Mouse (Mus musculus) adrenal gland, adult 8-10 months (tissue): ENCODE measurements around the gene Pdhb. TPM values are rescaled to one million over a fixed set of nuclear protein-coding genes. Genes with fewer than 3 reads are reported as not detected.
"Not testable (repeated sequence)": the region's sequence is repeated elsewhere in the genome, so short reads cannot be mapped to it uniquely, and the experiment has no call there.

Experiments used
- DNase-seq: peaks from one replicate; pipeline ENCODE4 v3.0.0; 2022
- total RNA-seq, 4 experiments: library from RNA; stranded (reverse); gene quantifications; 2 replicates each; pipeline ENCODE4 v1.2.4; 2022

Pdhb gene
- total RNA-seq, 4 experiments from 2014 or later = 184 to 265 (median 230) TPM

DNA sequence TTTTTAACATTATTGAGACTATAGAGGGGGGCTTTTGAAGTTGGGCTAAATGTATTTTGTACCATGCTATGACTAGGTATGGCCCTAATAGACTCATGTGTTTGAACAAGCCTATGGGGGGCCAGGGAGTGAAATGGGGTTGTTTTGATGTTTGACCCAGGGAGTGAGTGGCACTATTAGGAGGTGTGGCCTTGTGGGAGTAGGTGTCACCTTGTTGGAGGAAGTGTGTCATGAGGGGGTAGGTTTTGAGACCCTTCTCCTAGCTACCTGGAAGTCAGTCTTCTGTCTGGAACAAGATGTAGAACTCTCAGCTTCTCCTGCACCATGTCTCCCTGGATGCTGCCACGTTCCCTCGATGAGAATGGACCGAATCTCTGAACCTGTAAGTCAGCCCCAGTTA, 17.7 kb upstream of the Pdhb start:
- DNase-seq = no peak

DNA sequence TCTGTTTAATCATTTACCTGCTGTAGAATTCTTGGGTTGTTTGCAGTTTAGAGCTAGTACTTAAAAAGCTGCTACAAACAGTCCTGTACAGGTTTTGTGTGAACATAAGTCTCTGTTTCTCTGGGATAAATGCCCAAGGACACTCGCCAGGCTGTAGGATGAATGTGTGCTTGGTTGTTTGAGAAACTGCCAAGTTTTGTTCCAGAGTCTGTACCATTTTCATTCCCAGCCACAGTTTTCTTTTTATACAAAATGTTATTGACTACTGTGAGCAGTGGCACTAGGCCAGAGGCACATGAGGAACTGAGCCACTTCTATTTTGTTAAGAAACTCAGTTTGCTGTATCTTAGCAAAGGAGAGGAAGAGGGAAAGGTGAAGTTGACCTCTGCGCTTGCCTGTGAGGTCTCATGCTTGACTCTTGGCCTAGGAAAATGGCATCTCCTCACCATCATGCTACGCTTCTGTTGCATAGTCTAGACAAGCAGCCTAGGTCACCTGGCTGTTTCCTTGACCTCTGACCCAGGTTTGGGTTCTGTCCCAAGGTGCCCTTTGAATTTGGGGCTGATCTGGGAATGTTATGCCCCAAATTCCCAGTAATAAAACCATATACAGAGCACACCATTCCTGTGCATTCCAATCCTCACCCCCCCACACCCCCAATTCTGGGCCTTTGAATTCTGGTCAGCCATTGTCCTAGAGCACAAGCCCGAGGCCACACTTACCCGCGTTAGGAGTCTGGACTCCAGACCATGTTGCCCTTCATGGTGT, 13.6 kb upstream of the Pdhb start:
- peak; percentile 44 for DNase-seq

DNA sequence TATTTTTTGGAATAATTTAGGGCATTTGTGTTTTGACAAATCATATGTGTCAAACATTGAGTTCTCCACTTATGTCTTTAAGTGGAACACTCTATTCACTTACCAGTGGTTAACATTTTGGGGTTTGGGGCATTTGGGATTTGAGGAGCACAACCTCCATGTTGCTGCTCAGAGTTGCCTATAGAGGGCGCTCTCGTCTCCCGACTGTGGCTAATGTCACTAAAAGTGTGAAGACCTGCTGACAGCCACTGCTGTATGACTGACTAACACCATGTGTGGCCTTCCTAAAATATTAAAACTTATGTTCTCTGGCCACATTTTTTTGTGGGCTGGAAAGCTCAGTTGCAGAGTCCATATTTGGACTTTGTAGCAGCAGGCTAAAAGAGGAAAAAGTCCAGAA, 10.5 kb upstream of the Pdhb start:
- no peak for DNase-seq

DNA sequence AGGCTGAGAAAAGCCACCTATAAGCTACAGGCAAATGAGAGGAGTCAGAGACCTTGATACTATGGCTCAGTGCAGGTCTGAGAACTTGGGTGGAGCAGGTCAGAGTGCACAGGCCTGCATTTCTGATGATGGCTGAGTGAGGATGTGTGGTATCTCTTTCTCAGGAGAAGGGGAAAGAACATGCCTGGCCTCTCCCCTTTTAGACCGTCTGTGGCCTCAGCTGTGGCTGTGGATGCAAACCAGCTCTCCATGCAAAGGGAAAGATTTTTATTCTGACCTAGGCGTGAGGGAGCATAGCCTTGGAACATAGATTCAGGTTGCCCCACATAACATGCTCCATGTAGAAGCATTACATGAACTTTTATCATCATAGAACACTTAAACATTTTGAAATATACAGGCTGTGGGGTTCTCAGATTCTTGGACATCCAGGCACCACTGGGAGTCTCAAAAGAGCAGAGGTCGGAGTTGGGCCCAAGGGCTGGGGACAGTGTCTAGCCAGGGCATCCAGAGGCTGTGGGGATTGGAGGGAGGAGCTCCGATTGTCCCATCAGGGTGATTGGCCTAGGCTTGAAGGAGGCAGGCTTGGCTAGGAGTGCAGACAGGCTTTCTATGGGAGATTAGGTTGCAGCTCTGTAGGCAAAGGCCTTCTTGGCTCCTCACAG, 7.7 kb upstream of the Pdhb start:
- DNase-seq = no peak

DNA sequence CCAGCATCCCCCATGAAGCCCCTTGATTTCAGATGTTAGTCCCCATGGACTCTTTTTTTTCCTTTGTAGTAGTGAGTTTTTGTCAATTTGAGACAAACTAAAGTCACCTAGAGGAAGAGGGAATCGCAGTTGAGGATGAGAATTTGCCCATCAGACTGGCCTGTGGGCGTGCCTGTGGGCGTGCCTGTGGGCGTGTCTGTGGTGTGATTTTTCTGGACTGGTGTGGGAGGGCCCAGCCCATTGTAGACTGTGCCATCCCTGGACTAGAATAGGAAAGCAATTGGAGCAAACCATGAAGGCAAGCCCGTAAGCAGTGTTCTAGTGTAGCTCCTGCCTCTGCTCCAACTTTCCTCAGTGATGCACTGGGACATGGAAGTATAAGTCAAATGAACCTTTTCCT, 3.4 kb upstream of the Pdhb start:
- DNase-seq = no peak

DNA sequence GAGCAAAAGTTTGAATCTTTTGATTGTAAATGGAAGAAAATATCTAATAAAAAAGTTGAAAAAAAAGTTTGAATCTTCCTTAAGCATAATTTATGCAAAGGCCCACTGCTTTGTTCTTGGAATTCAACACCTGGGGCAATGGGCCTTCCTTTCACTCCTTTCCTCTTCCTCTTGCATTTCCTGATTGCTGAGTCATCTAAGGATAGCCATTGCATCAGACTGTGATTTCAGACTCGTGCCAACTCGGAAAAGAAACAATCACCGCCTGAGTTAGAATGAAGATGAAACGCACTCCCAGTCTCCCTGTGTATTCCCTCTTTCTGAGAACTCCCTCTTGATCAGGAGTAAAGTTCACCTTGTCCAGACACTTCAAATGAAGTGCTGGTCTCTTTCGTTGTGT, 1.8 kb upstream of the Pdhb start:
- no peak for DNase-seq

DNA sequence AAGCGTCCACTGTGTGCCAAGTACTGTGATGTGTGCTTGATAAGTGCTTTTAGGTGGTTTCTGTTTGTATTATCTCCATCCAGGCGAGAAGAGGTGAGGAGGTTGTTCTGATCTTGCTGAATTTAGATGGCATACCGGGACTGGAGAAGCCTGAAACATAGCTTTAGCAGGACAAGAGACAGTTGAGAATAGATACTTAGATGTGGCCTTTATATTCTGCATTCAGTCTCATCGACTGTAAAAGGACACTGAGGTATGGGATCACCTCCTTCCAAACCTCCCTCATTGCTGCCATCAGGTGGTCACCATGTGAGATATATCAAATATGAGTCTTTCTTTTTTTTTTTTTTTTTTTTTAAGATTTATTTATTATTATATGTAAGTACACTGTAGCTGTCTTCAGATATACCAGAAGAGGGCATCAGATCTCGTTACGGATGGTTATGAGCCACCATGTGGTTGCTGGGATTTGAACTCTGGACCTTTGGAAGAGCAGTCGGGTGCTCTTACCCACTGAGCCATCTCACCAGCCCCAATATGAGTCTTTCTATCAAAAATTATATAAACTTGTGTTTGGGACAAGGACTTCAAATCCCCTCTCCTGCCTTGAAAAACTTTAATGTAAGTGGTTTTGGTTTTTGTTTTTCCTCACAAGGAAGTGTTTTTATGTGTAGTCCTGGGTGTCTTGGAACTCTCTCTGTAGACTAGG, 871 bp upstream of the Pdhb start:
- DNase-seq = not testable (repeated sequence)

DNA sequence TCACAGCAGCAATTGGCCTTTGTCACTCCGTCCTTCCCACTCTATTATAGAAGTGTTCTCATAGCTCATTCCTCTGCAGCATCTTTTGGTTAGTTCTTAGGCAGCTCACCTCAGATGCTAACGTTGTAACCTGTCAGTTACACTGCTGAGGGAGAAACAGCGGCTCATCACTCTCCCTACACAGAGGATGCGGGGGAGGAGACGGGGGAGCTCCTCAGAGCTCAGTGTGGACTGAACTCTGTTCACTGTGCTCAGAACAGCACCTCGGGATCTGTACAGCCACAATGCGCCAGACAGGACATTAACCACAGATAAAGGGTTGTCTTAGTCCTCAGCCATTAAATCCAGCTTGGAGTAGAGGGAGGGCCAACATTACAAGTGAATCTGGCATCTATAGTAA, 8.4 kb downstream of the Pdhb start:
- DNase-seq = no peak

DNA sequence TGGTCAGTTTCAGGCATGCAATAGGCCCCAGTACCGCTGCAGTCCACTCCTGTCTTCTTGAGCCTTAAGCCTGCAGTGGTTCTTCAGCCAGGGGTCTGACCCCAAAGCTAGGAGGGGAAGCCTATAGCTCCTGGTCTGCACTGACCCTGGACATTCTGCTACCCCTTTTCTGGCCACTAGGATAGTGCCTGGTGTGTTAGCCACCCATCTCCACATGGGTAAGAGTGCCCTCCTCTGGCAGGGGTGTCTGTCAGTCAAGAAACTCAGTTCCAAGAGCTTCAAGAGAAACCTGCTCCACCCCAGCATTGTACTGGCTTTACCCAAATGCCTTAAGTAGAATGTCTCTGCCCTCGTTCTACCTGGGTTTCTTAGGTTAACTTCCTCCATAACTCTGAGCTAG, 11.0 kb downstream of the Pdhb start:
- DNase-seq = no peak

DNA sequence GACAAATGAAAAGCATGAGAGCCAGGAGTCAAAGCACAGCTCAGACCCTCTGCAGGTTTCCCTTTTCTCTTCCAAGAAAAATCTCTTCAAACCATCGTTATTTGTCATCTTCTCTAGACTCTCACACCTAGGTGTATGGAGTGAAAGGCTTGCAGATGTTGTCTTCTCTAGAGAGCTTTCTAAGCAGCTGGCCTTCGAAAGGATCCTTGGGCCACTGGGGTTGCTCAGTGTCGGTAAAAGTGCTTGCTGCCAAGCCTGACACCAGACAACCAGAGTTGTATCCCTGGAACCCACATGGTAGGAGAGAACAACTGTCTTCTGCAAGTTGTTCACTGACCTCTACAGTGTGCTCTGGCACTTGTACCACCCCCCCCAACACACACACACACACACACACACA, 13.7 kb downstream of the Pdhb start:
- DNase-seq = peak; percentile 29

DNA sequence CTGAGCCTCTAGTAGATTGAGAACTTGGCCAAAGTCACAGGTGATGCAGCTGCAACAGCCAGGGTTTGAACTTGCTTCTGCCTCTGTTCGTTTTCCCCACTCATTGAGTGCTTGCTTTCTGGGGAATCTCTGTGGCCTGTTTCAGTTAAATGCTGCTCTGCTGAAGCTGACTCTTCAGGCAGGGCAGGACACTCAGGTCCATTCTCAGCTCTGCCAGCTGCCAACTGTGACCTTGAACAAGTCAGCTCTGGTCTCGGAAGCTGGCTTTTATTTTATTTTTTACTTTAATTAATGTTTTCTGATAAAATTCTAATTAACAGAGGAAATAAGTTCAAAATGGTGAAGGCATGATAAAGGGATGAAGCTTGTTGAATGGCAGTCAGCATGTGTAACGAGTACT, 14.1 kb downstream of the Pdhb start:
- DNase-seq = peak; percentile 25

DNA sequence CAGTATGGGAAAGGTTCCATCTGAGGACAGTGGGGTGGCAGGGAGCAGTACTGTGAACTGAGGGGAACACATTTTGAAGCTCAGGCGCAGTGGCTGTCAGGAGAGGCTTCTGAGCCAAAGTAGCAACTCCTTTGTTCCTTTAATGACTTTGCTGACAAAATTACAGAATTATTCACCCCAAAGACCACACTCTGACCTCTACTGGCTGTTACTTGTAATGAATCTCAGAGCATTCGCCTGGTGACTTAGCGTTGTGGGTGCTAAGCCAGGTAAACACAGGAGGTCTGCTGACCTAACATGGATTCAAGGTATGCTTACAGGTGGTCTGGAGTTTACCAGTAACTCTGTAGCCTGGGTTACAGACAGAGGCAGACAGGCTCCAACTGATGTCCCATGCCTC, 15.9 kb downstream of the Pdhb start:
- DNase-seq = no peak

DNA sequence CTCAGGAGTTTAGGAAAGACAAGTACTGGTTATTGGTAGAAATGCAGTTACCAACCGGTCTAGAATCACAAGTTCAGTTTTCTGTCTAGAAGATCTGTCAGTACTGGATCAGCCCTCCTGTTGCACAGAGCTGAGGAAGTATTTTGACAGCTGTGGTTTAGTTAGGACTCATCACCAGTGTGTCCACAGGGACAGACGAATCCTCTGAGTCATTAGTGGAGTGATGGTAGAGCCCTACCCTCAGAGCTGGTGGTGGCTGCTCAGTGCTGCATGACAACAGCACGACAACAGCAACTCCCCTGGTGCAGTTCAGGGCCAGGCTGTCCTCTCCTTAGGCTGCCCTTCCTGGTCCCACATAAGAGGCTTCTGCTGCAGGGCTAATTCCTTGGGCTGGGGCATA, 18.8 kb downstream of the Pdhb start:
- DNase-seq = no peak

DNA sequence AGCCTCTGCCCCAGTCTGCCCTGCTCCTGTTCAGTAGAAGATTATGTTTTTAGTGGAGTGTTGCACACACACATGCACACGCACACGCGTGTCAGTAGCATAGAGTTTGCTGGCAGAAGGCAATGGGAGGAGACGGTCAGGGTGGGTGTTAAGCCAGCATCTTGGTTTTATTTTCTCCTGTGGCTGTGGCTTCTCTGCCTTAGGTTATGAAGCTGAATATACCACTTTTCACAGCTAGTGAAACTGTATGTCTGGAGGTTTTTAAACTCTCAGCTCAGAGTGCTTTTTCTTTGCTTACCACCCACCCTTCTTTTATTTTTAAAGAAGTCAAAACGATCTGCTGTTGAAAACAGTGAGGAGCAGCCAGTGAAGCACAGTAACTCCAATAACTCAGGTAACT, 21.1 kb downstream of the Pdhb start:
- DNase-seq = no peak

DNA sequence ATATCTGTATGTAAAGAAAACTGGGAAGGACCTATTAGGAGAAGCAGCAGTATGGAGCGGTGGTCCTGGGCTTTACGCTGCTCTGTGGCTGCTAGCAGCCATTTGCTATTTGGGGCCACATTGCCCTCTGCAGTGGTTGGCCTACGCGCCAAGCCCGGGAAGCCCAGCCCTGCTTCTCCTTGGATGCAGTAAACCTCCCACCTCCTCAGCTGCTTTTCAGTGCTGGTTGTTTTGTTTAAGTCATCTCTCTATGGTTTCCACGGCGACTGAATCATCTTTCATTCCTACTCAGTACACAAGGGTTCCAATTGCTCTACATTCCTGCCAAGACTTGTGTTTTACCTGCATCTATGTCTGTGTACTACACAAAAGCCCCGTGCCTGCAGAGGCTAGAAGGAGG, 24.0 kb downstream of the Pdhb start:
- no peak for DNase-seq

DNA sequence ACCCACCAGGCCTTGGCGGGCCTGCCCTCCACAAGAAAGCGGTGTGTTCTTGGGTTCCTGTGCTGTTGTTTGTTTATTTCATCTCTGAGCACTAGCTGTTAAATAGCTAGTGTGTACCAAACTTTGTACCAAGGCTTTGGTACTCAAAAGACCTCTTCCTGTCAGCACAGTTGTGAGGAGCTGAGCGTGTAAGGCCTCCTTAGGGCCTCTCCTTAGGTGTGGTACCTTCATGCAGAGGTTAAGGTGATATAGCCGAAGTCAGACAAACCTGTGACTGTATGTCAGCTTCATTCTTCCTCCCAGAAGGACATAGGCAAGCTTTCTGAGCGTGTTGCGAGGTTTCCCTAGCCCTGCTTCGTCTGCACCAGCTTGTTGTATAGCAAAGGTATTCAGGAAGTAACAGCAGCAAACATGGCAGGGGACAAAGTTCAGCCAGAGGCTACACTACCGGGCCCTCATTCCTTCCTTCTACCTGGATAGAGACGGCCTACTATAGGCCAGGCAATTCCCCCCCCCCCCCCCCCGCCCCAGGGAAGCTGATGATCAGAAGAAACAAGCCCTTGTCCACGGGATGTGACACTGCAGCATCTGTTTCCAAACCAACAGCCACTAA, 26.1 kb downstream of the Pdhb start:
- no peak for DNase-seq

DNA sequence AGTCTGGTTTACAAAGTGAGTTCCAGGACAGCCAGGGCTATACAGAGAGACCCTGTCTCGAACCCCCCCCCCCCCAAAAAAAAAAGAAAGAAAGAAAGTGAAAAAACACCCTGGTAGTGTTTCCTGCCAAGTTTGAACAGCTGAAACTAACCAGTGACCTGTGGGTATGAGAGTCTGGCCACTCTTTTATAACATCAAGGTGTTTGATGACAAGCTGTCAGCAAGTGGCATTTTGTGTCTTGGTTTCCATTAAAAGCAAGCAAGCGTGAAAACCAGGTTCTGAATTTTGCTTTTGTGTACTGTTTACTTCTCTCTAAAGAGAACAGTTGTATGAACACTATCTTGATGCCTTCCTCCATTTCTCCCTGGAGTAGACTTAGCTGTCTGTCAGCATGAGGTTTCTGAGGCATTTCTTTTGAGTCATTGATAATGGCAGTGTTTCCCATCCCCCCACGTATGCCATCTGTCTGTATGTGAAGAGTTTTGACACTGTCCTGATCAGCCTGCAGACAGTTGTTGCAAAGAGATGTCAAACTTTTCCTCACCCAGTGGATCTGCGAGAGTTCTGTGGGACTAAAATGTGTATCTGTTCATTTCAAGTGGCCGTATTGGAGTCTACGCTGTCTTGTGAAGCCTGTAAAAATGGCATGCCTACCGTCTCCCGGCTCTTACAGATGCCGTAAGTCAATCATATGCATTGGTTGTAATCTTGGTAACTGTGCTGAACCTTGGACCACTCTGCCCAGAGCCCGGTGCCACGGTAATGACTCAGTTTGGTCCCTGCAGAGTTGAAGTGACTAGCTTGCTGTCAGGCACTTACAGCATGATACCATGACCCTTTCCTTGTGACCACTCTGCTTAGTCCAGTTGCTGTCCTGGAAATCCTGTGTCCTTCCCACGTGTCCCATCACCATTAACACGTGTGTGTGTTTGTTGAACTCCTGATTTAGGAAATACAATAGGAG, 26.9 kb downstream of the Pdhb start:
- no peak for DNase-seq

DNA sequence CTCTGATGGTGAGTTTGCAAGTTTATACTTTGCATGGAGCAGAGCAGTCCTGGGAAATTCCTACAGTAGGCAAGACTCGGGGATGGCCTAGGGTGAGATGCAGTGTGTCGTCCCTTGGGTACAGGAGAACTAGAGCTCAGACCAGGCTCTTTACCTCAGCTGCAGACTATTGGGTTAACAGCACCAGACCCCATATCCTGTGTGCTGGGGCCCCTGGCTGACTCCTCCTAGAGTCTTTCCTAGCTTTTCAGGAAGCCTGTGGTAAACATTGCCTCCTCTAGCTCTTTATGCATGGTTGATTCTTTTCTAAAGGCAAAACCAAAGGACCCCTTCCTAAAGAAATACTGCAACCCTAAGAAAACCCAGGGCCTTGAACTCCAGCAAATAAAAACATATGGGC, 31.7 kb downstream of the Pdhb start:
- no peak for DNase-seq

DNA sequence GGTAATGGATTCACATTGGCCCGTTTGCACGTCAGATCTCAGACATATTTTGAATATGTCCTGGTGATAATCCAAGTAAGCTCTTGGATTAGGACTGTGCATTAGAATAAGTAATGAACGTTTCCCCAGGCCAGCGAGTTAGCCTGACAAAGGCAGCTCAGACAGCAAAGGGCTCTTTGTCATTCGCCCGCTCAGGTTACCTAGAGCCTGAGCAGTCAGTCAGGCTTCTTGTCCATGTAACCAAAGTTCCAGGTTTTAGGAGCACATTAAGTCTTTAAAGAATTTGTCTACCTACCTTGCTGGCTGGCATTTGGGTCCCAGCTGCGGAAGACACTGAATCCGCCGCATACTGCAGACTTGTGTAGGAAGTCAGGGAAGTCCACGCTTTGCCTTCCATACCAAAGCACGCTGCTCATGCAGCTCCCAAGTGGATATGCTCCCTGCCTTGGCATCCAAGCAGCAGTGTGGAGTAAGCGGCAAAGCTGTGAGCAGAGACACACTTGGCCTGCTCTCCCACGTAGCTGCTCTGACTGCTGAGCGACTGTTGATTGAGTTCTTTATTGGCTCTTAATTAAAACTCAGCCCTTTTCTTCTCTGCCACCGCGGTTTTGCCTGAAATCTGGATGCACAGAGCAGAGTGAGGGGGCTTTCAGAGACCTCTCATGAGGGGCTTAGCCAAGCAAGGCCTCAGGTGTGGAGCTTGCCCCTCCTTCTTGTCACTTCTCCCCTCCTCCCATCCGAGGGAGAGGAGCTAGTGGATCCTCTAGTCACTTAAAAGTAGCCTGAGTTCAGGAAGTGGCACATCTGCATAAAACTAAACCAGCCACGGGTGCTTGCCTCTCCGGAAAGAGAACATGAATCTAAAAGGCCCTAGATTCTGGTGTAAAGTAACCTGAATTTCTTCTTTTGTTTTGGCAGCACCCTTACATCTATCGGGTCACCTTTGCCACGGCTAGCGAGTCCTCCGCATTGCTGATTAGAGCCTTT, 32.8 kb downstream of the Pdhb start:
- DNase-seq = no peak

DNA sequence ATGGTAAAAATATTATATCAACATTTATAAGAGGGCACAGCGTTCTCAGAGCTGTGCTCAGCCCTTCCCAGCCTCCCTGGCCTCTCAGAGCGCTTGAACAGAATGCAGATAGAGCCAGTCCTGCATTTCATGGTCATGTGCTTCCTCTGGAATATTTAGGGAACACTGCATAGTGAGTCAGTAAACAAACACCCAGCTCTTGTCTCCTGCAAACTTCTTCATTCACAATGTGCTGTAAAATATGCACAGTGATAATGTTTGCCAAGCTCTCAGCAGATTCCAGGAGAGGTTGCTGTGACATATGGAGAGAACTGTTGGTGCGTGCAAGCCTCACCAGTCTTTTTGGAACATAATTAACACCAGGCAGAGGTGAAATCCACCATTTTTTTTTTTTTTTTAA, 37.7 kb downstream of the Pdhb start:
- no peak for DNase-seq

DNA sequence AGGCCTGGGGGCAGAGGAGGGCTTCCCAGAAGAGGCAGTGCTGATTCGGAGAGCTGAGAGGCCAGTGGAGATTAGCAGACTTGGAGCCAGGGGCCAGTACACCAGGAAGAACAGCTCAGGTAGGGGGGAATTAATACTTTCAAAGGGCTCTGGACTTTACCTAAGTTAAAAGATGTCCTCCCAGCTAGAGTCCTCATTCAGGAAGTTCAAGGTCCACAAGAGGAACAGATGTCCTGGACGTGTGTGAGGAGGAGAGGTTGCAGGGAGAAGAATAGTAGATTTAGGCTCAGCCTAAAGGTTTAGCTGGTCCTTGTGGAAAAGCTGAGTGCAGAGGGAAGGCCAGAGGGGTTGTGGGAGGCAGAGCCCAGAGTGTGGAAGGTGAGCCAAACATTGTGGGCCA, 38.6 kb downstream of the Pdhb start:
- no peak for DNase-seq
